Mouse (Mus musculus): ENCODE results near the gene Myl7.
"Not testable (repeated sequence)": the region's sequence is repeated elsewhere in the genome, so short reads cannot be mapped to it uniquely, and the experiment has no call there.

The Myl7 gene

DNA sequence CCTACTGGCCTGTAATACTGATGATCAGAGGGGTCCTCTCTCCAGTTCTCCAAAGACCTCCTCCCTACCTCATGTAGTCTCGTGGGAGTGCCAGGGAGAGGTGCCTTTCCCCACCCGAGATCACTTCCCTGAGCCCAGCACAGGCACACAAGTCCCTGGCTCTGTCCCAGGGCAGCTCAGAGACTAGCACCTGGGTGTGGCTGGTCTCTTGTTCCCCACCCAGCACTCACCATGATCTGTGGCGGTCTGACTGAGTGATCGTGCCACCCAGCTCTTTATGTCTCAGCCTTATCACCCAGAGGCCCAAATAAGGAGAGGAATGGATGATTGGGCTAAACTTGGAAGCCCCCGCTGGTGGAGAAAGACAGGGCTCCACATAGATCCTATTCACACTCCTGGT lies at the start of gene Myl7:
Myl7 (minus strand) TSS at position 252 of the 400 bp plus-strand sequence.
- DNase-seq, result no peak

GRCm38 (mm10) chr11:5947796-5948195 lies 49.2 kb upstream of the Myl7 start:
- DNase-seq, result no peak

DNA sequence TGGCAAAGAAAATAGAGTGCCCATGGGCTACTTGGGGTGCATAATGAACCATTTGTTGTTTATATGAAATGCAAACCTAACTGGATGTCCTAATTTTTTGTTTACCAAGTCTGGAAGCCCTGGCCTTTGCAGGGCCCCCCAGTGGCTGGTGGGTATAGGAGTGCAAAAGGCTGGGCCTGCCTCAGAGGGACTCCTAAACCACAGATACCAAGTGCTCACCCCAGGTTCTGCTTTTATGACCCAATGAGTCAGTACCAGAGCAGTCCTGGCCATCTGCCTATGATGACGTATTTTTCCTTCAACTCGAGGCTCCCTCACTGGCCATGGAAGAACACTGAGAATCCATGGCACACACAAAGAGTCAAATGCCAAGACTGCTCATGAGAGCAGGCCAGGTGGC lies 46.5 kb upstream of the Myl7 start:
- DNase-seq, result no peak

GRCm38 (mm10) chr11:5942966-5943365 lies 44.4 kb upstream of the Myl7 start:
- no peak for DNase-seq

DNA sequence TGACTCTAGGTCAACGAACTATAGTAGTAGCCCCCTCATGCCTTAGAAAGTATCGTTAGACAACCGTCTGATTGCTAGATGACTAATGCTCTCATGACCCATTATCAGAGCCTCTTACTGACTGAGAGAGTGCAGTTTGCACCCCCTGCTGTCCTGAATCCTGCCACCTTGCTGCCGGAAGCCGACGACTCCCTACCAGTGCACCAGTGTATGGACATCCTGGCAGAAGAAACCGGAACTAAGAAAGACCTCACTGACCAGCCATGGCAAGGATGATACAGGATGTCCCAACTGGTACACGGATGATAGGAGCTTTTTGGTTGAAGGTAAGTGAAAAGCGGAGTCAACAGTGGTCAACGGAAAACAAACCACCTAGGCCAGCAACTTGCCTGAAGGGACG lies 35.9 kb upstream of the Myl7 start:
- DNase-seq, result not testable (repeated sequence)

- peak; percentile 16 for DNase-seq
Measured at GRCm38 (mm10) chr11:5931947-5932346, 33.4 kb upstream of the Myl7 start.

GRCm38 (mm10) chr11:5930578-5930977 lies 32.0 kb upstream of the Myl7 start:
- no peak for DNase-seq

- no peak for DNase-seq
Measured at GRCm38 (mm10) chr11:5926696-5927220, 28.2 kb upstream of the Myl7 start.

DNA sequence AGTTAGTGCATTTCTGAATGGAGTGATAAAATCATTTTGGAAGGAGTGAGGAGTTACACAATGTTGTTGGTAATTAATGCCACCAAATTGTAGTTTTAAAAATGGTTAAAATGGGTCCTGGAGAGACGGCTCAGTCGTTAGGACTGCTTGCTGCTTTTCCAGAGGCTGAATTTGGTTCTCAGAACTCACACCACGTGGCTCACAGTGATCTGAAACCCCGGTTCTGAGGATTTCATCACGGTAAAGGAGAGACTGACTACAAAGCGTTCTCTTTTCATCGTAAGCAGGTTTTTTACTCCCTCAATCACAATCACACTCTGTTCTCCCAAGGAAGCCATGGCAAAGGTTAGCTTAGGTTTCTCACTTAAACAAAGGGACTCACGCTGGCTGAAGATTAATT lies 26.1 kb upstream of the Myl7 start:
- no peak for DNase-seq

DNA sequence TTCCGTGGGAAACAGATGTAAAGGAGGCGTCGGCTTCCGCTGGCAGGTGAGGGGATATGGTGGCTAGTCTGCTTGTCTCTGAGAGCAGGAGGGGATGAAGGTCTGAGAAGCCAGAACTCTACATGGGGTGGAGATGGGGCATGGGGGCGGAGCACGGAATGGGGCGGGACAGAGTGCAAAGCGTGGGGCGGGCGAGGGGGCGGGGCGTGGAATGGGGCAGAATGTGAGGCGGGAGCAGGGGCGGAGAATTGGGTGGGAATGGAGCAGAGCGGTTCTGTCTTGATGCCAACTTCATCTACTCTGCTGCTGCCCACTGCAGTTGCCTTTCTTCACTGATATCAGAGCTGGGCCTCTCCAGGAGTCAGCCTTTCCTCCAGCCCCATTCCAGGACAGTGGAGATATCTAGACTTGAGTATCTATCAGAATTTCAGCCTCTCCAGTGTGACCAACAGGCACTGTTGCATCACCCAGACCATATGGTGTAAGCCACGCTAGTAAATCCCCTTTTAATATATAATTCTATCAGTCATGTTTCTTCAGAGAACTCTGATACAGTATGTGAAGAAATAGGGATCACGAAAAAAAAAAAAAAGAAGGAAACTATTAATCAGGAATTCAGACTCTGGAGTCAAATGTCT lies 21.9 kb upstream of the Myl7 start:
- peak; percentile 19 for DNase-seq

- no peak for DNase-seq
Measured at GRCm38 (mm10) chr11:5919606-5920005, 21.0 kb upstream of the Myl7 start.

- no peak for DNase-seq
Measured at GRCm38 (mm10) chr11:5918111-5918510, 19.5 kb upstream of the Myl7 start.

DNA sequence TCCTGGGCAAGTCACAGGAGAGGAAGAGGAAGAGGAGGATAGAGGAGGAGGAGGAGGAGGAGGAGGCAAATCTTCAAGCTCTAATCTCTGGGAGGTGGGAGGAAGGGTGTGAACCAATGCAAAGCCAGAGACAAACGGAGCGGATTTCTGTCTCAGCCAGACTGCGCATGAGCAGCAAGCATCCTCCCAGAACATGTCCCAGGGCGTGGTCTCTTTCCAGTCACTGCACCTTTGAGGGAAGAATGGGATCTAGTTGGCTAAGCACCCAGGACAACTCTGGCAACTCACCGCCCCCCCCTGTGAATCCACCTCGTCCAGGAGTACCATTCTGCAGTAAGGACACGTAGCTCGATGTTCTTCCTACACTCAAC lies 17.6 kb upstream of the Myl7 start:
- no peak for DNase-seq

DNA sequence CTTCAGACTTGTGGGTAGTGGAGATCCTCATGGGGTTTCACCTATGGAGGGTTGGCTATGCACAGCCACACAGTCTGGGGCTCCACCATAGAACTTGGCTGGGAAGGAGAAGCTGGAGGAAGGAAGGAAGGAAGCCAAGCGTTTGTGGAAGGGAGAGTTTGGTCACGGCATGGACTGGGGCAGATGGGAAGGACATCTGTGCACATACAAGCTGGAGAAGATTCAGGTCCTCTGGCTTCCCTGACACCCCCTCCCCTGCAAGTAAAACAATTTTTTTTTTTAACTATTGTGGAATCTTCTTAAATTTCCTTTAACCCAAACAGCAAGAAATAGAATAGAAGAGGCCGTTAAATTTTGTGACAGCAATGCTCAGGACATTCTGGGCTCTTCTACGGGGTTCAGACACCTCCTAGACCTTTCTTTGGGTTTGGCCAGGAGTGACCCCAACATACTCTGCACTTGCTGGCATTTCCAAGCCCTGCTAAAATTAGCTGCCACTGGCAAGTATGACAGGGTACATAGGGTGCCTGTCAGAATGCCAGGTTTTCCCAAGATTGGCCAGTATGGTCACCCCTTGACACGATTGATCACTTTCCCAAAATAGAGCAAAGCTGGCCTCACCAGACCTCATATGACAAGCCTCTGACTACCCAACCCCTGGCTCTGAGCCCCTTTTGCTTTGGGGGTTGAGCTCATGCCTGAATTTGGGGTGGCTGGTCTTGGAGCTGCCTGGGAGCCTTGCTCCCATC lies 17.0 kb upstream of the Myl7 start:
- no peak for DNase-seq

DNA sequence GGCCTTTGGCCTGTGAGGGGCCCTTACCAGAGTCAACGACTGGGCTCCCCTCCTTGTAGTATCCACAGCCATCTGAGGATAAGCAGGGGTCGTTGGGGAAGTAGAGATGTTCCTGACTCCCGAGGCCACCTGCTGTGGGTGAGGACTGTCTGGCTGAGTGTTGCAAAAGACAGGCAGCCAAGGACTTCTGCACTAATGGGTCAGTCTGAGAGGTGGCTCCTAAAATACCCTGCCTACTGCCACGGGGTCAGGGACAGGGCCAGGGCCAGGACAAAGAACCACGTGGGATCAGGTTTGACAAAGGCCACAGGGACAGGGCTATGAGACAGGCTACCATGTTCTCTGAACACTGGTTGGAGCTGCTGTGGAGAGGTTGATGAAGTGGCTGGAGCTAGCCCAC lies 16.4 kb upstream of the Myl7 start:
- DNase-seq, result no peak

GRCm38 (mm10) chr11:5913936-5914335 lies 15.4 kb upstream of the Myl7 start:
- DNase-seq, result no peak

- no peak for DNase-seq
Measured at GRCm38 (mm10) chr11:5913256-5913655, 14.7 kb upstream of the Myl7 start.

GRCm38 (mm10) chr11:5912635-5913034 lies 14.1 kb upstream of the Myl7 start:
- peak; percentile 45 for DNase-seq

DNA sequence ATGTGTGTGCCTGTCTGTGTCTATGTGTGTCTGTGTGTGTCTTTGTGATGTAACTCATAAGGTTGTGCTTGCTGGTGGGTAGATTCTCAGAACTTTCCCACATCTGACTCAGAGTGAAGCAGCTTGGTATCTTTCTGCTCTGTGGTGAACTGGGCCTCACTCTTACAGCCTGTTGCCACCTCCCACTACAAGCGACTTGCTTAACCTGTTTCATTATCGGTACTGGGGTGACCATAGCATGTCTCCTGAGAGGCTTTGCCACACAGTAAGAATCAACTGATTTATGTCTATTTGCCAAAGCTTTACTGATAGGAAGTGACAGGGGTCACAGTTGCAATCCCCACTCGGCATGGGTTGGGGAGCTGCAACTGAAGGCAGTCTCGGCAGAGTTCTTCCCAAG lies 10.1 kb upstream of the Myl7 start:
- DNase-seq, result no peak

DNA sequence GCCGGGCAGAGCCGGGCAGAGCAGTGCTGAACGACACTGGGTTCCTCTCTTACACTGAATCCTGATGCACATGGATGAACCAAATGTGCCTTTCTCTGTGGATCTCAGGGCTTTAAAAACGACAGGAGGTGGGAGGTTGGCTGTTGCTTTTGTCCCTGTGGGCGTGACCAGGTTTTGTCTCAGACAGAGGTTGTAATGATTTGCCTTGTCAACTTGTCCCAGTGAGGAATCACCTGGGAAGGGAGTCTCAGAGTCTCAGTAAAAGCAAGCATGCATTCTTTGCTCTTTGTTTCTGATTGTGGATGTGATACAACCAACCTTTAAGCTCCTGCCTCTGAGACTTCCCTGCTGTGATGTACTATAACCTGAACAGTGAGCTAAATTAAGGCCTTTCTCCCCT lies 8.5 kb upstream of the Myl7 start:
- no peak for DNase-seq

DNA sequence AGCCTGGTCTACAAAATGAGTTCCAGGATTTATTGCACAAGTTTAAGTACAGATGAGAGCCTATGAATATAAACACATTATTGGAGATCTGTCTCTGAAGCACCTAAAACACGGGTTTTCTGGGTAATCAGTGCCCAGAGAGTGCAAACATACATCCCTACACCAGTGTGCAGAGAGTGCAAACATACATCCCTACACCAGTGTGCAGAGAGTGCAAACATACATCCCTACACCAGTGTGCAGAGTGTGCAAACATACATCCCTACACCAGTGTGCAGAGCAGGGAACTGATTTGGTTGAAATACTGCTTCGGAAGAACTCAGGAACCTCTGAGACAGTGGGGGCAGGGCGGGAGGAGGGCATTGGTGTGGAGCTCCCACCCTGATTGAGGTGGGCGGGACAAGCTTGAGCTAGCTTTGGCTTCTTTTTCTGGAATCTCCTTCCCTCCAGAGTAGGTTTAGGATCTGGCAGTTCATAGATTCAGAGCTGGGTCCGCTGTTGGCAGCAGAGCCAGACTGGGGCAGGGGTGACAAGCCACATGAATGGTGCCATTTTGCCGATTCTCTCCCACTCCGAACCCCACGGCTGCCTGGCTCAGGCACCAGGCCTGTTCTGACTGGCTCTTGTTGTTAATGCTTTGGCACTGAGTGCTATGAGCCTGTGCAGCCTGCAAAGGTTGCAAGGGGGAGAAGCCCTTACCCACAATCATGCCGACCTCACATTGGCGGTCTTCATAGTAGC lies 7.4 kb upstream of the Myl7 start:
- DNase-seq, result no peak

DNA sequence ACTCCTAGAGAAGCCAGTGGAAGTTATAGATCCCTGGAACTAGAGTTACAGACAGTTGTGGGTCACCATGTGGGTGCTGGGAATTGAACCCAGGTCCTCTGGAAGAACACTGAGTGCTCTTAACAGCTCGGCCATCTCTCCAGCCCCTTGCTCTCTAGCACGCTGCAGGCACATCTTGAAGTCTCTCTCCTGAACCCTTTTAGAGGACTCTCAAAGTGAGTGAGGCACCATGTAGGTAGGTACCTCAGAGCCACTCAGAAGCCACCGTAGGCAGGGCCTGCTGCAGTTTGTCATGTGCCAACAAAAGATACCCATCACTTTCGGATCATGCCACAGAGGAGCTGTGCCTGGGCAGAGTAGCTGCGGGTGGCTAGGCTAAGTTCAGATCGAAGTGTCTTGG lies 6.3 kb upstream of the Myl7 start:
- DNase-seq, result no peak

DNA sequence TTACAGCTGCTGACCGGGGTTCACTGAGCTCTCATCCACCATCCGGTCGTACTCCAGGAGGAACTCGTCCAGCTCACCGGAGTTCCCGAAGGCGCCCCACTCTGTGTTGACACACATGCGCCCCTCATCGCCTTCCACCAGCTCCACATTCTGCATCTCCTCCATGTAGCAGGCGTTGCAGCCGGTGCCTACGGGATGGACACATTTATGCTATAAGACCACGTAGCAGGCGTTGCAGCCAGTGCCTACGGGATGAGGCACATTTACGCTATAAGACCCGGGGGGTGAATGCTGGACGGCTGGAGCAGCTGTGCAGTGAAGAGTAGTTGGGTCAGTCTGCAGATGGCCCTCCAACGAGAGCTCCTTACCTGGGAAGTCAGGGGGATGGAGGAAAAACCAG lies 5.8 kb upstream of the Myl7 start:
- DNase-seq, result no peak

- no peak for DNase-seq
Measured at GRCm38 (mm10) chr11:5903844-5904243, 5.3 kb upstream of the Myl7 start.
